Mouse (Mus musculus) lung, embryonic 14.5 days (tissue): ENCODE measurements at regions not wholly inside any gene's neighbourhood (a gene's known extent, or its start where the extent isn't known, plus 50 kb on each side); places are given as distances from the start of the nearest gene placed in this dataset.

Source experiments
- ATAC-seq: fragments of 200-750 bp; cut with Nextera tagmentation; 2 replicates; pipeline ENCODE4 v1.8.0; 2017; ENCODE audit warnings: mild to moderate bottlenecking, moderate TSS enrichment, moderate library complexity; ENCODE audit not compliant: insufficient read depth
- DNase-seq: peaks from one replicate; pipeline ENCODE4 v3.0.0-alpha.2; 2015
- H3K27ac ChIP-seq: fragments of 300-500 bp; sonication (generic); 2 replicates; pipeline ENCODE4 v1.5.1; 2014; ENCODE audit warnings: low read depth, mild to moderate bottlenecking, moderate library complexity
- H3K27me3 ChIP-seq: fragments of 300-500 bp; sonication (generic); 2 replicates; pipeline ENCODE4 v1.6.1; 2014; ENCODE audit warnings: low read length, control low read depth; ENCODE audit not compliant: insufficient read depth
- H3K36me3 ChIP-seq: fragments of 300-500 bp; sonication (generic); 2 replicates; pipeline ENCODE4 v1.6.1; 2014; ENCODE audit warnings: control low read depth; ENCODE audit not compliant: insufficient read depth
- H3K4me1 ChIP-seq: fragments of 300-500 bp; sonication (generic); 2 replicates; pipeline ENCODE4 v1.6.1; 2014; ENCODE audit warnings: antibody characterized with exemption, control low read depth; ENCODE audit not compliant: insufficient read depth
- H3K4me2 ChIP-seq: fragments of 300-500 bp; sonication (generic); 2 replicates; pipeline ENCODE4 v1.6.1; 2014; ENCODE audit warnings: mild to moderate bottlenecking
- H3K4me3 ChIP-seq: fragments of 300-500 bp; sonication (generic); 2 replicates; pipeline ENCODE4 v1.5.1; 2014; ENCODE audit warnings: low read depth, low read length
- H3K9ac ChIP-seq: fragments of 300-500 bp; sonication (generic); 2 replicates; pipeline ENCODE4 v1.6.1; 2014
- H3K9me3 ChIP-seq: fragments of 300-500 bp; sonication (generic); 2 replicates; pipeline ENCODE4 v1.6.1; 2016; ENCODE audit warnings: low read depth, low read length, control low read depth
- CTCF ChIP-seq: IDR thresholded peaks from 2 replicates; pipeline ENCODE4 v1.5.1; 2016; ENCODE audit warnings: antibody characterized with exemption, low read depth
- WGBS: fragments of 180-500 bp; shearing (Covaris S2); extraction: QIAGEN DNeasy Blood & Tissue Kit; methylation state at CpG from one replicate; pipeline ENCODE4 v1.1.7; 2014; 5-methylcytosine and 5-hydroxymethylcytosine counted together

DNA sequence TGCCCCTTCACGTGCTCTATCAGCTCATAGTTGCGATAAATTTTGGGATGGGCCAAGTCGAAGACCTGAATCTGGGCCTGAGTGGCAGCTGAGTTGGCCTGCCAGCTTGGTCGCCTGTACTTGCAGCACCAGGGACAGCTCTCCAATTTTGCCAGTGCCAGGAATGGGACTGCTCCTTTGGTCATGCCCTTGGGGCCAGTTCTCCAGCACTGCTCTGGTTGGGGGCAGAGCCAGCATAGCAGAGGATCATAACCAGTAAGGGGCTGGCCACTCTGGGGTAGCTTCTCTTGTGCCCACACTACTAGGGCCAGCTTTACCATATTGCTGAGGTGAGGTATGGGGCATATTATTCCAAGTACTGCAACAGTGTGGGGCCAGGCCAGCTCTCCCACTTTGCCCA, 397.0 kb upstream of the Cadm2 start:
- no peaks in the 10 kb centered on the region for H3K27me3 ChIP-seq
- H3K27ac ChIP-seq = no peak overlapping the region
- no peak for TF ChIP-seq CTCF
- H3K4me3 ChIP-seq = no peak overlapping the region
- H3K36me3 ChIP-seq = no peaks in the 10 kb centered on the region
- no peak overlapping the region for H3K9ac ChIP-seq
- DNase-seq (peak; percentile 3), ATAC-seq (no peak)
- H3K4me1 ChIP-seq = no peaks in the 10 kb centered on the region
- whole genome bisulfite sequencing = 63% methylated on average over 4 of the region's 4 CpGs
- no peaks in the 10 kb centered on the region for H3K9me3 ChIP-seq
- H3K4me2 ChIP-seq = no peak overlapping the region

DNA sequence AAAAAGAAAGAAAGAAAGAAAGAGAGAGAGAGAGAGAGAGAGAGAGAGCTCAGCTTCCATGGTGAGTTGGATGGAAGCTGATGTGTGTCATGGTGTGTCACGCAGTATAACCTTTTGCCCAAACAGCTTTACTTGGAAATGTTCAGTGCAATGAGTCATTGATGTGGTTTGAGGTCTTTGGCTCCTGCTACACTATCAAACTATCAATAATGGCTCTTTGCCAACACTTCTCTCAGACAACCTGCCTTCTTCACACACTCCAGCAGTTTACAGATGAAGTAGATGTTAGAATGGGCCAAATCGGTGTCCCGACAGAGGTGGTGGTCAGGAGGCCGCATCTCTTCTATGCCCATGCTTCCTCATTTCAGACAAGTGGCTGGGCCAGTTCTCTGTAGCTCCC, 369.0 kb upstream of the Cadm2 start:
- WGBS = 86% methylated on average over 4 of the region's 4 CpGs
- Histone ChIP-seq H3K4me3 (no peak overlapping the region), H3K27ac (no peak overlapping the region), H3K36me3 (no peaks in the 10 kb centered on the region), H3K9ac (no peak overlapping the region), H3K27me3 (no peaks in the 10 kb centered on the region), H3K4me2 (no peak overlapping the region), H3K9me3 (no peaks in the 10 kb centered on the region), H3K4me1 (no peaks in the 10 kb centered on the region)
- TF ChIP-seq CTCF = no peak
- ATAC-seq (no peak), DNase-seq (no peak)

DNA sequence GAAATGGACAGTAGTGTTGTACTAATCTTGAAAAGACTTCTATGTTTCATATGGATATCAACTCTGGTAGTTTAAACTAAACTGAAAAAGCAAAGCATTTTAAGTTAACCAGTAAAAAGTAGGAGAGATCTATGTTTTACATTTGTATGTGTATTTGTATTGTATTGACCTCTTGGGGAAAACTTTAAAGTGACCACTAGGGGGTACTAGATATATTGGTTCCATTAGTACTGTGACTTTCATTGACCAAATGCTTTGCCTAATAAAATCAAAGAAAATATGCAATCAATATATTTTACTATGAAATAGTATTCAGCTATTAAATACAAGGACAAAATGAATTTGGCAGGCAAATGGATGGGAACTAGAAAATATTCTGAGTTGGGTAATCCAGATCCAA, 355.9 kb upstream of the Cadm2 start:
- Histone ChIP-seq H3K9ac (no peak overlapping the region), H3K4me3 (no peak overlapping the region), H3K36me3 (no peaks in the 10 kb centered on the region), H3K27ac (no peak overlapping the region), H3K9me3 (no peaks in the 10 kb centered on the region), H3K4me1 (no peaks in the 10 kb centered on the region), H3K27me3 (no peaks in the 10 kb centered on the region), H3K4me2 (no peak overlapping the region)
- ATAC-seq = no peak
- DNase-seq = peak; percentile 1
- TF ChIP-seq CTCF = no peak; the same call in 1 of the 2 replicates

DNA sequence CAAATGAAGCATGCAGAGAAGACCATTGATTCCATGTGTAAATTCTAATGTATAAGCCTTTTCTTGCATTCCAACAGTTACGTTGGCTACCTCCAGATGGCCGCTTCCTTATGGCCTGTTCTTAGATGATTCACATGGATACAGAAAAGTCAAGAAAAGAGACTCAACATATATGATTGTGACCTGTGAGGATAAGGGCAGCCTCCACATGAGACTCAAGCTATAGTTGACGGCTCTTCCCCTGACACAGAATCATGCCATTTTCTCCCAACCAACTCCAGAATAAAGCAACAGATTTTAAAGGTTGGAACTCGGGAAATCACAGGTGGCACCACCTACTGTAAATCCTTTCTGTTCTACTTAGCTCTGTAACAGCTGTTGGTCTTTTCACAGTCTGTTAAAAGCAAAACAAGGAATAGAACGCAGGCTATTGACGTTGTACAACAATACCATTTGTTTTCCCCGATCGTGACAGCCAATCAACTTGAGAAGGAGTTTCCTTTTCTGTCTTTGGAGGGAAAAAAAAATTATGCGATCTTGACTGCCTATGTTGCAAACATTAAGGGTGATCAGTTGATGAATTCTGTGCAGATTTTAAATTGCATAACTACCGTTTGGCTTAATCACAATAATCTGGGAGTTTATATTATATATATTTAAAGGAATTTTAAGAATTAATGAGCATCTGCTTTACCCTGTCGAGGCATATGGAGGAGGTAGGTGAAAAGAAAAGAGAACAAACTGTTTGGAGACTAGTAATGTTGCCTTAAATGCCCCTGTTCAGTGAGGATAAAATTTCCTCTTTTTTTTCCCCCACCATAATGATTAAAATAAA, 347.8 kb upstream of the Cadm2 start:
- H3K9me3 ChIP-seq = no peaks in the 10 kb centered on the region
- no peak overlapping the region for H3K27ac ChIP-seq
- H3K27me3 ChIP-seq = no peaks in the 10 kb centered on the region
- no peak for DNase-seq
- TF ChIP-seq CTCF = no peak
- no peak overlapping the region for H3K4me3 ChIP-seq
- WGBS = 80% methylated on average over 11 of the region's 11 CpGs
- no peaks in the 10 kb centered on the region for H3K4me1 ChIP-seq
- H3K4me2 ChIP-seq = no peak overlapping the region
- H3K36me3 ChIP-seq = no peaks in the 10 kb centered on the region
- H3K9ac ChIP-seq = no peak overlapping the region
- no peak for ATAC-seq

DNA sequence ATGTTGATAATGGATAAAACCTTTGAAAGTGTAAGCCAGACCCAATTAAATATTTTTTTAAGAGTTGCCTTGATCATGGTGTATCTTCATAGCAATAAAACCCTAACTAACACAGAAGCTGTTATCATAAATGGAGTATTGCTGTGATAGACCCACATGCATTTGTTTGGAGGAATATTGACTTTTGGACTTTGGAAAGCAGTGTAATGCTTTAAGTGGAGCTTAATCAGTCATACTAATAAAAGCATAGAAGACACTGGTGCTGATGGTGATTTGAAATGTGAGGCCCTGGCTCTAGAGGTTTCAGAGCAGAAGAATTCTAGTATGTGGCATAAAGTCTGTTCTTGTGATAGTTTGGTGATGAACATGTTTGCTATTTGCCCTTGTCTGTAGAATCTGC, 328.4 kb upstream of the Cadm2 start:
- no peaks in the 10 kb centered on the region for H3K36me3 ChIP-seq
- H3K4me3 ChIP-seq = no peak overlapping the region
- no peak overlapping the region for H3K4me2 ChIP-seq
- H3K27me3 ChIP-seq = no peaks in the 10 kb centered on the region
- no peak overlapping the region for H3K27ac ChIP-seq
- no peaks in the 10 kb centered on the region for H3K9me3 ChIP-seq
- DNase-seq (no peak), ATAC-seq (no peak)
- H3K9ac ChIP-seq = no peak overlapping the region
- H3K4me1 ChIP-seq = no peaks in the 10 kb centered on the region
- no peak for TF ChIP-seq CTCF

DNA sequence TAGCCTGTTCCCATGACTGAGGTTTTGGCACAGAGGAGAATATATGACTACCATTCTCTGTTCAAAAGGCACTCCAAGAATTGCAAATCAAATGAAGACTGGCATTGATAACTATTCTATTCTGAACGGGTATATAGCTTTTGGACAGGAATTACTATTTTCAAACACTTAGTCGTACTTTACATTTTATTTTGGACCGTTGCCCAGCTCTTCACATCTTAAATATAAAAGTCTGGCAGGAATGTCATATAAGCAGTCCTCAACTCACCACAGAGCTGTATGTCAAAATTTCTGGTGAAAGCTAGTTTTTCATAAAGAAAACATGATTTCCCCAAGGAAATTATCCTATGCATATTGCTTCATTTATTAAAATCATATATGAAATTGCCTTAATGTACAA, 323.7 kb upstream of the Cadm2 start:
- no peaks in the 10 kb centered on the region for H3K9me3 ChIP-seq
- no peak overlapping the region for H3K27ac ChIP-seq
- no peaks in the 10 kb centered on the region for H3K36me3 ChIP-seq
- ATAC-seq (no peak), DNase-seq (peak; percentile 32)
- no peaks in the 10 kb centered on the region for H3K27me3 ChIP-seq
- no peaks in the 10 kb centered on the region for H3K4me1 ChIP-seq
- H3K9ac ChIP-seq = no peak overlapping the region
- 44% methylated on average over 3 of the region's 3 CpGs for WGBS
- no peak overlapping the region for H3K4me2 ChIP-seq
- no peak overlapping the region for H3K4me3 ChIP-seq
- no peak for TF ChIP-seq CTCF

DNA sequence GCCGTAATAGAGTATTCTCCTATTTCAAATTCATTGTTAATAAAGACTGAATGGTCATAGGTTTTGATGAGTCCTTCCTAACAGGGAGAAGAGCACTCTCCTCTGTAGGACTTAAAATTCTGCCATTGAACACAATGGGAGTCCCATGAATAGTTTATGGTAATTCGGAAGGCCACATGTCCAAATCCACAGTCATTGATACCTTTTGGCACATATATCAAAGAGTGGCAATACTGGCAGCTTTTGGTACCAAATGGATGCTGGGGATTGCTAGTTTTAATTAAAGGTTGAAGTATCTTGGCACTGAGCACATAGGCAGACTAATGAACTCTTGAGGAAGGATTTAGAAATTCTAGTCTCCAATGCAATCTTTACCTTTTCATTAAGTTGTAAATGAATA, 298.5 kb upstream of the Cadm2 start:
- Histone ChIP-seq H3K27ac (no peak overlapping the region), H3K4me1 (no peaks in the 10 kb centered on the region), H3K9me3 (no peaks in the 10 kb centered on the region), H3K9ac (no peak overlapping the region), H3K27me3 (no peaks in the 10 kb centered on the region), H3K36me3 (no peaks in the 10 kb centered on the region), H3K4me2 (no peak overlapping the region), H3K4me3 (no peak overlapping the region)
- no peak for DNase-seq
- no peak for ATAC-seq
- 92% methylated on average over 2 of the region's 2 CpGs for WGBS
- TF ChIP-seq CTCF = no peak
